Mouse (Mus musculus) erythroid progenitor cell, adult 5-6 weeks (primary cell): Measurements from ENCODE around the gene Slc31a2. TPM values are rescaled to one million over a fixed set of nuclear protein-coding genes. Genes with fewer than 3 reads are reported as not detected.

Source experiments
- ATAC-seq: replicated peaks from 2 replicates; pipeline ENCODE4 v1.8.0; 2016; ENCODE audit warnings: moderate number of reproducible peaks, mild to moderate bottlenecking, moderate TSS enrichment, inconsistent platforms; ENCODE audit not compliant: poor library complexity, low FRiP score, severe bottlenecking
- total RNA-seq, 2 experiments: library from RNA; stranded (forward) in 1 of 2; stranded (reverse) in 1 of 2; fragments of 150-400 nt in 1 of 2; fragments of 186-747, 209-891 nt in 1 of 2; gene quantifications; 2 replicates each; pipeline versions ENCODE4 v1.2.3 to v1.2.4; 2015 to 2017; ENCODE audit warnings: low replicate concordance in 2 of 2

Gene Slc31a2
- total RNA-seq, 2 experiments from 2014 or later = 3.0 to 9.6 TPM

- ATAC-seq = no peak
Observed at GRCm38 (mm10) chr4:62277222-62277621, 14.9 kb downstream of the Slc31a2 start.

- ATAC-seq = no peak
Observed at GRCm38 (mm10) chr4:62278081-62278480, 15.7 kb downstream of the Slc31a2 start.

GRCm38 (mm10) chr4:62281319-62281718, 19.0 kb downstream of the Slc31a2 start:
- no peak for ATAC-seq

- no peak for ATAC-seq
Observed at GRCm38 (mm10) chr4:62282969-62283368, 20.6 kb downstream of the Slc31a2 start.

GRCm38 (mm10) chr4:62285576-62285975, 23.2 kb downstream of the Slc31a2 start:
- ATAC-seq = no peak

- no peak for ATAC-seq
Observed at GRCm38 (mm10) chr4:62286257-62286991, 24.1 kb downstream of the Slc31a2 start.

GRCm38 (mm10) chr4:62286992-62287900, 24.9 kb downstream of the Slc31a2 start:
- no peak for ATAC-seq

- no peak for ATAC-seq
Observed at GRCm38 (mm10) chr4:62289226-62289625, 26.9 kb downstream of the Slc31a2 start.

GRCm38 (mm10) chr4:62290816-62291505, 28.6 kb downstream of the Slc31a2 start:
- no peak for ATAC-seq

- ATAC-seq = no peak
Observed at GRCm38 (mm10) chr4:62292461-62293180, 30.3 kb downstream of the Slc31a2 start.

GRCm38 (mm10) chr4:62293219-62293861, 31.0 kb downstream of the Slc31a2 start:
- no peak for ATAC-seq

GRCm38 (mm10) chr4:62294741-62295140, 32.4 kb downstream of the Slc31a2 start:
- ATAC-seq = no peak

GRCm38 (mm10) chr4:62297280-62298130, 35.1 kb downstream of the Slc31a2 start:
- ATAC-seq = no peak

- ATAC-seq = no peak
Observed at GRCm38 (mm10) chr4:62300001-62300400, 37.6 kb downstream of the Slc31a2 start.

- ATAC-seq = no peak
Observed at GRCm38 (mm10) chr4:62302795-62303194, 40.4 kb downstream of the Slc31a2 start.

- ATAC-seq = no peak
Observed at GRCm38 (mm10) chr4:62303288-62303687, 40.9 kb downstream of the Slc31a2 start.

- no peak for ATAC-seq
Observed at GRCm38 (mm10) chr4:62306301-62306700, 43.9 kb downstream of the Slc31a2 start.

- no peak for ATAC-seq
Observed at GRCm38 (mm10) chr4:62306840-62307239, 44.5 kb downstream of the Slc31a2 start.
